Mouse (Mus musculus): ENCODE measurements around the gene Opn1sw.

Gene Opn1sw

DNA sequence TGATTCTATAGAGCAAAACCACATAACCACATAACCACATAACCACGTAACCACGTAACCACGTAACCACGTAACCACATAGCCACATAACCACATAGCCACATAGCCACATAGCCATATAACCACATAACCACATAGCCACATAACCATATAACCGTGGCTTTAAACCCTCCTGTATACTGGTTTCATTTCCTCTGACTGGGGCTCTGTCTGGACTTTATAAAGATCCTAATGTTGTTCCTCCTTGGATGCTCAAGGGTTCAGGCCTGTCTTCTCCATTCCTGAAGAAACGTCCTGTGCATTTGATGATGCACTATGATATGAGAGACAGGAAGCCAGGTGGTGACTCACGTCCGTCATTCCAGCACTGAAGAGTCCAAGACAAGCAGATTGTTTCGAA is 61.3 kb downstream of the Opn1sw start:
- 85% methylated on average over 9 of the region's 9 CpGs for WGBS
